Mouse (Mus musculus): ENCODE results near the gene Gm5926.
"Not testable (repeated sequence)": the region's sequence is repeated elsewhere in the genome, so short reads cannot be mapped to it uniquely, and the experiment has no call there.

Gene Gm5926

DNA sequence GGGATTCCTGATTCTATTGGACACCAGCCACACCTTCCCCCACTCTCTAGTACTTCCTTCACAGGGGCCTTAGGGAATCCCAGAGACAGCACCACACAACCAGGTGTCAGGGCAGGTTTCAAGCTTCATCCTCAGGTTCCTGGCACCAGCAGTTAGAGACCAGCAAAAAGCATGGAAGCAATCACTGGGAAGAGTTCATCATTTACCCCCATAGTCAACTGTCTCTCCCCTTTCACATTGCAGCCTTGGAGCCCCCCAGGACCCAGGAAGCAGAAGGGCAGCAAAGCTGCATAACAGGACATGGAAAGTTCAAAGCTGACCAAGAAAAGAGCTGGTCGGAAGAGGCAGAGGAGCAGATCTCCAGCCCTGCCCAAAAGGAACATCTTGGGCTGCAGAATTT, at the start of gene Gm5926:
TSS of gene Gm5926 (plus strand) at position 301 of the 400 bp plus-strand sequence.
- not testable (repeated sequence) for DNase-seq (ENCODE audit: low spot score)

DNA sequence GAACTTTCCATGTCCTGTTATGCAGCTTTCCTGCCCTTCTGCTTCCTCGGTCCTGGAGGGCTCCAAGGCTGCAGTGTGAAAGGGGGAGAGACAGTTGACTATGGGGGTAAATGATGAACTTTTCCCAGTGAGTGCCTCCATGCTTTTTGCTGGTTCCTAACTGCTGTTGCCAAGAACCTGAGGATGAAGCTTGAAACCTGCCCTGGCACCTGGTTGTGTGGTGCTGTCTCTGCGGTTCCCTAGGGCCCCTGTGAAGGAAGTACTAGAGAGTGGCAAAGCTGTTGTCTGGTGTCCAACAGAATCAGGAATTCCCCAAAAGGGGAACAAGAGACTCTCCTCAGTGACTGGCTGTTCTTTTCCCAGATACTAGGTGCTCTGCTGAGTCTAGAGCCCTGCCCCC, 49.5 kb upstream of the Gm5926 start:
- DNase-seq (ENCODE audit: low spot score) = not testable (repeated sequence)

GRCm38 (mm10) chrX:32601425-32601824, 49.1 kb upstream of the Gm5926 start:
- DNase-seq (ENCODE audit: low spot score) = peak; percentile 4
